Mouse (Mus musculus) thymus, postnatal 0 days (tissue): Measurements from ENCODE around the gene Kansl2. TPM values are rescaled to one million over a fixed set of nuclear protein-coding genes. Genes with fewer than 3 reads are reported as not detected.

Experiments used
- DNase-seq: peaks from one replicate; pipeline ENCODE4 v3.0.0-alpha.2; 2015; ENCODE audit warnings: low spot score
- polyA plus RNA-seq: library from polyadenylated mRNA; unstranded; fragments of >200 nt; fragmentation: Nextera tagmentation; extraction: Ambion mirVana; gene quantifications from 2 replicates; pipeline ENCODE4 v1.2.1, GENCODE M21; 2015

Kansl2 gene
- 98.8 and 108 TPM in 2 replicates for polyA plus RNA-seq

DNA sequence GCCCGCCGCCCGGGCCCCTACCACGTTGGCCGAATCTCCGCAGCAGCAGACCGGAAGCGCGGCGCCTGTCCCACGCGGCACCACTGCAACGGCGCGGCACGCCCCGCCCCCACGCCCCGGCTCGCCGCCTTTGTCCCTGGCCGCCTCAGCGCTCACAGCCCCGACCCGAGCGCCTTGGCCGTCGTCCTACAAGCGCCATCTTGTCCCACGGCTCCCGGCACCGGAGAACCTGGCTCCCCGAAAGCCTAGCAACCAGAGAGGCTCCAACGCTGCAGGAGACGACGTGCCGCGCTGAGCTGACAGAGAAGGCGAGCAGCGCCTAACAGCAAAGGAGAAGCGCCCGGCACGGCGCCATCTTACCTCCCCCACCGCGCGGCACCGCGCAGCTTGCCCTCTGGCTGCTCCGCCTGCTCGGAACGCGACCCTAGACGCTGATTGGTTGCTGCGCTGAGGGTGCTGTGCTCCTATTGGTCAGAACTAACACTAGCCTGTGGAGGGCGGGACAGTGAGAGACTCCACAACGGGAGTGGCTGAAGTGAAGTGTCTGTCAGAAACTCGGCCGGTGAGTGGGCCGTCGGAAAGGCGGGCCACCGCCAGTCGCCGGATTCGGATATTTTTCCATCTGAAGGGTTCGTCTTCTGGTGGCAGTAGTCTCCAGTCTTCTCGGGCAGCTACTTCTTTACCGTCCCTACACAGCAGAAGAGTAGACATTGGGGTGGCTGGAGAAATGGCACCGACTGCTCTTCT is at the start of gene Kansl2:
Kansl2 (minus strand) TSS at position 384 of the 747 bp plus-strand sequence.
- peak; percentile 99 for DNase-seq

DNA sequence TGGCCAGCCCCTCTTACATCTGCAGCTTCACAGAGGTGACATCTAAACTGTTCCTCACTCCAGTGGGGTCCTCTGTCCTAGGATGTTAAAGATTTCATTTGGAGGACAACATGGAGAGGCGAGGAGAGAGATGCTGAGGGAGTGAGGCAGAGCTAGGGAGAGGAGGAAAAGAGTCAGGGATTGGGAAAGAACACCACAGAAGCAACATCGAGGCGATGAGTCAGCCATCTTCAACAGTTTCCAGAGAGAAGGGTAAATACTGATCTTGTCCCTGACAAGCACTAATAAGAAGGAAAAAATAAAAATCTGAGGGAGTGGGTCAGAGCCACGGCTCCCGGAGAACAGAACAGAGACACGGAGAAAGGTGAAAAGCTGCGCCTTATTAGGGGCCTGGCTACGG is 48.9 kb upstream of the Kansl2 start:
- DNase-seq, result no peak

DNA sequence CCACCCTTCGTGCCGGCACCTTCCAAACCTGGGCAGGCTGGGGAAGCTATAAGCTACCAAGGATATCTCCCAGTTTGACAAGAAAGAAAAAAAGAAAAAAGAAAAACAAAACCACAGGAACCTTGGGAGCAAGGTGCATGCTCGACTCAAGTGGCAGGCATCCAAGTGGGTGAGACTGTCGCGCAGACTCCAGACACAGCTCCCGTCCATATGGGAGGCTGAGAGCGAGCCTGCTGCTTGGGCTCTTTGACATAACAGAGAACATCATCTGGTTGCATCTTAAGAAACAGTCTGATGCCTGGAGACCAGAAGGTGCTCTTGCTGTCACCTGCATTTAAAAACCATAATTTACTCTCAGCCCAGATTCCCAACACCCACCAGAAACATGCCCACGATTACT is 48.3 kb upstream of the Kansl2 start:
- DNase-seq, result no peak

DNA sequence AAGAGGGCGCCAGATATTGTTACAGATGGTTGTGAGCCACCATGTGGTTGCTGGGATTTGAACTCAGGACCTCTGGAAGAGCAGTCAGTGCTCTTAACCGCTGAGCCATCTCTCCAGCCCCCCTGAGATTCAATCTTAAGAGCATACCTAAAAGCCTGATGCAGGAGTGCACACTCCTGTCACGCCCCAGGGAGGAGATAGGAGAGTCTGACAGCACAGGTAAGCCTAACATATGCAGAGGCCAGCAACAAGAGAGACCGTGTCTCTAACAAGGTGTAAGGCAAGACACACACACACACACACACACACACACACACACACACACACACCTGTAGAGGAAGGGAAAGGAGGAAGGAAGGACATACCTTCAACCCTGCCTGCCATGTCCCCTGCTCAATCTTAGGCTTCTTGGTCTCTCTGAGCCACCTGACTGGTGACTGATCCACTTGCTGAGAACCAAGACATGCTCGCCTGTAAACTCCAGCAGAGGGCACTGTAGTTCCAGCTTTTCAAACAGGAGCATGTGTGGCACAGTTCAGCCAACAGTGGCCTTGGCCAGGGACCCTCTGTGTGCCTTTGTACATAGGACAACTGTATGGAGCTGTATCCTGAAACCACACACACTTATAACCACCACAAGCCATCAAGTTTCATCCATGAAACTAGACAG is 45.9 kb upstream of the Kansl2 start:
- DNase-seq, result peak; percentile 91

DNA sequence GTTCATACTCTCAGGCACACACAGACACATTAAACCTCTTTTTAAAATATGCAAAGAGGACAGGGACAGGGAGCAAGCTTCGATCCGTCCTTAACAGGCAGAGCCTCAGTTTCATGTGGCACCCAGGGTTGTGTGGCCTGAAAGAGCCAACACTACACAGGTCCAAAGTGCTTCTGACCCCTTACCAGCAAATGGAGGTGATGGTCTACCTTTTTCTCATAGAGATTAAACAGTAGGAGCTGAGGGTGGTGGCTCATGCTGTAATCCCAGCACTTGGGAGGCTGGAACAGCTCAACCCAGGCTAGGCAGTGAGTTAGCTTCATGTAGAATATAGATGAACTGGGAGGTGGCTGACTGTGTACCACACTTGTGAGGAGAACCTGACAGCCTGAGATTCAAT is 45.2 kb upstream of the Kansl2 start:
- no peak for DNase-seq

DNA sequence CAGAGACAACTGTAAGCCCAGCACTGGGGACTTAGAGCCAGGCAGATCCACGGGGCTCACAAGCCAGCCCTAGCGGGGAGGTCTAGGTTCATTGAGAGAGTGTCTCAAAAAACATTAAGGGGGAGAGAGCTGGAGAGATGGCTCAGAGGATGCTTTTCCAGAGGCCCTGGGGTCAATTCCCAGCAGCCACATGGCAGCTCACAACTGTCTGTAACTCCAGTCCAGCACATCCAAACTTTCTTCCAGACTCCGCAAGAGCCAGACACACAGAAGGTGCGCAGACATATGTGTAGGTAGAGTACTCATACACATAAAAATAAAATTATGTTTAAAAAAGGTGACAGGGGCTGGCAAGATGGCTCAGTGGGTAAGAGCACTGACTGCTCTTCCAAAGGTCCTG is 39.2 kb upstream of the Kansl2 start:
- DNase-seq, result no peak

DNA sequence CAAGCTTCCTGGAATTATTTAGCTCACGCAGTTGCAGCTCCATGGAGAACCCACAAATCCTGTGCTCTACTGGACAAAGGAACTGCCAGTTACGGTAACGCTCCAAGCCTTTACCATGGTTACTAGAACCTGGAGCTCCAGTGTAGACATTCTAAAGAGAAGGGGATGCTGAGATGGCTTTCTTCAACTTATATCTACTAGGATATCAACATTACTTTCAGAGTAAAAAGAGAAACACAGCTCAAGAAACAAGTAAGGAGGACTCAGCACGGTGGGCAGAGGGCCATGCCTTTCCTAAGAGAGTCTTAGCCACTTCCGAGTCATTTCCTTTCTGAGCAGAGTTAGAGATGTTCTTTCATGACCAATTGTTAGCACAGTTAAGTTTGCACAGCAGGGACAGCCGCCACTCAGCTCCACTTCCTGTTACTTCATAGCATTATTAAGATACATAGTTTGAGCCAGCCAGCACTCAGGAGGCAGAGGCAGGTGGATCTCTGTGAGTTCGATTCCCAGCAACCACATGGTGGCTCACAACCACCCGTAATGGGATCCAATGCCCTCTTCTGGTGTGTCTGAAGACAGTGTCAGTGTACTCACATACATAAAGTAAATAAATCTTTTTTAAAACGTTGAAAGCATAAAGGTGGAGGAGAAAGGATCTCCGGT is 36.9 kb upstream of the Kansl2 start, which contains the start of the genes Ccnt1 and 4930415O20Rik:
Ccnt1 (minus strand) TSS at position 51 of the 666 bp plus-strand sequence.
4930415O20Rik (plus strand) TSS at position 132 of the 666 bp plus-strand sequence.
- DNase-seq, result no peak

DNA sequence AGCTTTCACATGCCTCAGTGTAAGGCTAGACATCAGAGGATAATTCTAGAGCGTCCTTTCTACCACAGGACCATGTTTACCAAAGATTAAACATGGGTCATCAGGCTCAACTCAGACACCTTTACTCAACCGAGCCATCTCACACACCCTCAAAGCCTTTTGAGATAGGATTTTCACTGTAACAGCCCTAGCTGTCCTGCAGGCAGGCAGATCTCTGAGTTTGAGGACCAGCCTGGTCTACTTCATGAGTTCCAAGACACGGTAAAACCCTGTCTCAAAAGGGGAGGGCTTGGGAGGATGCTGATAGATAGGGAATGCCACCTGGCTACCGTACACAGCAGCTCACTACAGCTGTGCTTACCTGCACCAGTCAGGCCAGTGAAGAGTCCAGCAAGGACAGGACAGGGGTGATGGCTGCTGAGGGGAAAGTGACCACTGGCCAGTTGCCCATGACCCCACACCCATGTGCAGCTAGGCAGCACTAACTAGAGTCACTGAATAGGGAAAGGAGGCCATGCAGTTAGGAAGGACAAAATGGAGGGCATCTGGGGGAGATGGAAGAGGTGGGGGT is 35.8 kb upstream of the Kansl2 start:
- DNase-seq, result no peak

DNA sequence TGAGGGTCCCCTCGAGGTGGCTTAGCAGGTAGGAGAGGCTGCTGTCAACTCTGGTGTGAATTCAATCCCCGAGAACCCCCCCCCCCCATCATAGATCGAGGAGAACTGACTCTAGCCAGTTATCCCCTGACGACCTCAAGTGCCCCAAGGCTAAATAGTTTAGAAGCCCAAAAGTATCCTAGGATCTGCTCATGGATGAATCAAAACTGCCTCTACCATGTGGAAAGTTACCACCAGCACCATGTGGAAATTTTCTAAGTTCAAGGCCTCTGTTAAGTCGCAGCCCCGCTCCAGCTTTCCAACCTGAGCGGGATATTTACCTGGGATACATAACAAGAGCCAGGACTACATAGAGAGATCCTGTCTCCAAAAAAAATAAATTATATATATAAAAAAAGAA is 35.2 kb upstream of the Kansl2 start:
- no peak for DNase-seq

DNA sequence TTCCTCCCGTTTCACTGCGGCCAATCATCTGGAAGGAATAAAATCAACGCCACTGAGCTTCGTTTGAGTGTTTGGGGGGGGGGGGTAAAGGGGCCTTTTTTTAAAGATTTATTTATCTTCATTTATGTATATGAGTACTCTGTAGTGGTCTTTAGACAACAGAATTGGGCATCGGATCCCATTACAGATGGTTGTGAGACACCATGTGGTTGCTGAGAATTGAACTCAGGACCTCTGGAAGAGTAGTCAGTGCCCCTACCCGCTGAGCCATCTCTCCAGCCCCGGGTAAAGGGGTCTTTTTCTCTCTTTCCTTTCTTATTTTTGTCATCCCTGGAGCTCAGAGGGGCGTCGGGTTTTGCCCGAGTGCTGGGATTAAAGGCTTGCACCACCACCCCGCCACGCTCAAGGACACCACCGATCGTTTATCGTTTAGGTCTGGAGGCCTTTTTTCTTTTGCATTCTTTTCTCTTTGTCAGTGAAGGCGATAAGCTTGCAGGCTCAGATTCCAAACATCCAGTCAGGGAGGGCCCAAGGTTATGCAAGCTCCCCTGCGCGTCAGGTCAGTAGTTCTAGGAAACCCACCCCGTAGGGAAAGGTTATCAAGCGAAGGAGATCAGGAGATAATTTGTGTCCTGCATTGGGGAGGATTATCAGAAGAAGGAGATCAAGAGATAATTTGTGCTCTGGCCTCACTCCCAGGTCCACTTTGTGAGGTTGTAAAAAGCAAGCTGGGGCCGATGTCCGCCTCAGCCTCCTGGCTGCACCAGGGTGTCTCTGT is 34.4 kb upstream of the Kansl2 start:
- peak; percentile 7 for DNase-seq

DNA sequence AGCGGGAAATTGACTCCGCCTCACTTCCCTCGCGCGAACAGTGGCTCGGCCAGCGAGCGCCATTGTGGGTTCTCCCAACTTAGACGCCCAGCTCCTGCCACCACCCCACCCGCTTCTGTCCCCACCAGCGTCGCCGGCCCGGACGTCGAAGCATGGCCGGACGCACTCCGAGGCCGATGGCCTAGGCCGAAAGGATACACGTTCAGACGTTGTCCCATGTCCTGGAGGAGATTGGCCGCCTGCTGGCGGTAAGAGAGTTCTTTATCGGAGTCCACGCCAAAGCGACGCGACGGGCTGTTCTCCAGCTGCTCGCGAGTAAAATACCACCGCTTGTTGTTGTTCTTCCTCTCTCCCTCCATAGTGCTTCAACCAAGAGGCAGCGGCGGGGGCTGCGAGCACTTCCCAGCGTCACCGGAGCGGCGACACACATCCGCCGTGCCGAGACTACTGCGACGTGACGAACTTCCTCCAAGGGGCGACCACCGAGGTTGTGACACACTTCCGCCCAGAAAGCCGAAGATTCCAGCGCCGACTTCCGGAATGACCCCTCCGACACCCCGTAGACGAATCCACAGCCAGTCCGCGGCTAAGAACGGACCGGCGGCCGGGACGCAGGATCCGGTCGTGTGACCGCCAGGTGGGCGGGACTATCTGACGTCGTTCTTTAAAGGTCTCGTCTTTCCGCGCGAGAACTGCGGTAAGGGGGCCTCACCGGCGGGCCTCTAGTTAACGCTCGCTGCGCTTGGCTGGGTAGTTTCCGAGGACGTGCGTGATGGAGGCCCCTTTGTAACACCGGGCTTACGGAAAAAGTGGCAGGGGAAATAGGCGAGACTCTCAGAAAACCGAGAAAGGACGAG is 33.4 kb upstream of the Kansl2 start:
- peak; percentile 100 for DNase-seq

DNA sequence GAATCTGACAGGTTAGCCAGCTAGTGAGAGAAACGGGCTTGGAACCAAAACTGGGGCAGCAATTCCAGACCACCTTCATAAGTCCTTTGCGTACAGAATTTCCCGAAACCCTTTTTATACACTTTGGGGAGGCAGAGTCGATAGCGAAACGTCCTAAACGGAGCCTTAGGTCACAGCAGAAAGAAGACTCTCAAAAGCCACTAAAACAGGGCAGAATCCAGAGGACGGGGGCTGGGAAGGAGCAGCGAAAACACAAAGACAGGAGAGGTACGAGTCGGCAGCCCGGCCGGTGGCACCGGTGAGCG is 32.9 kb upstream of the Kansl2 start:
- no peak for DNase-seq

DNA sequence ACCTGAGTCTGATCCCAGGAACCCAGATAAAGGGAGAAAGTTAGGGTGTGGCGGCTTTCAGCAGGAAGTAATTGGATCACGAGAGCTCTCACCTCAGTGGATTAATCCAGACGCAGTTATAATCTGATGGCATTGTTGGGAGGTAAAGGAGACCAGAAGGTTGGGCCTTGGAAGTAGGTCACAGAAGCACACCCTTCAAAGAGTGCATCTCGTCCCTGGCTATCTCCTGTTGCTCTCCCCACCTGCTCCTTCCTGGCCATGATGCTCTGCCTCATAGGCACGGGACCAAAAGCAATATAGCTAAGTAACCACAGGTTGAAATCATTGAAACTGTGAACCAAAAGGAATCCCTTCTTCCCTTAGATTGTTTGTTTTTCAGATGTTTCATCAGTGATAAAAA is 23.1 kb upstream of the Kansl2 start:
- DNase-seq, result no peak

DNA sequence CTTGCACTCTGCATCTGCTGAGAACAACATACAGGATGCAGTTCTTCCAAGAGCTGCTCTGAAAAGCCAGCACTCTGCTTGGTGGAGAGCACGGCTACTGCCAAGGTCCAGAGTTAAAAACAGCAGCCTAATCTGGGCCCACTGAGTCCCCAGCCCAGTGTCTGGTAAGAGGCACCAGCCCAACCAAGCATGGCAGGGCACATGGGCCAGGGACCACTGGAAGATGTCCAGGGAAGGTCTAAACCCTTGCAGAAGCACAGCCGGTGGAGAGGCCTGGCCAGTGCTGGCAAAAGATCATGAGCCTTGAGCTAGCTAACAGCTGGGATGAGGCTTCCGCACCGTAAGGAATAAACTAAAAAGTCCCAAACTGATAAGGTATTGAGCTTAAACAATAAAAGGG is 21.8 kb upstream of the Kansl2 start:
- DNase-seq, result no peak

DNA sequence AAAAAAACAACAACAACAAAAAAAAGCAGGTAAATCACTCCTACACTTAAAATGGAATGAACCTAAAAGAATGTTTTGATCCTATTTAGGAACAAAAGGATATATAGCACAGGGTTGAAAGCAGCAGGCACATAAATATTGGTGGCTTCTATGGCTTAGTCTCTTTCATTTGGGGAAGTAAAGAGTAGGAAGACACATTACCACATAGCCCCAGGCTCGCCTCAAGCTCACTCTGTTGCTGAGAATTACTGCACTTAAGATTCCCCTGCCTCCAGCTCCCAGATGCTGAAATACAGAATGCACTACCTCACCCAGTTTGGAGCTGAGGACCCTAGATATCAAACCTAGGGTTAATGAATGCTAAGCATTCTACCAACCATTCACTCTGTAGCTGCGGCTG is 18.7 kb upstream of the Kansl2 start:
- no peak for DNase-seq

DNA sequence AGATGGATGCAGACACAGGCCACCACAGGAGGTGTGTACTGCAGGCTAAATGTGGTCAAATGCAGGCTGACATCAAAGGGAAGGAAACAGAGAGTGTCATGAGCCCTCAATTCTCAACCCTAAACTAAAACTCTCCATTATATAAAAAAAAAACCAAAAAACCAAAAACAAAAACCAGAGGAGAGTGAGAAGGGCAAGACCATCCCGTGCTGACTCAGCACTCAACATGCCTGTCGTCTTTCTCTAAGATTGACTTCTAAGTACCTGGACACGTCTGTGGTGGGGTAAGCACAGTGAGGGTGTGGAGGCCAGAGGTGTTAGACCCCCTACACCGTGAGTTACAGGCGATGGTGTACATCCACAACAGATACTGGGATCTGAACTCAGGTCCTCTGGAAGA is 12.8 kb upstream of the Kansl2 start:
- no peak for DNase-seq

DNA sequence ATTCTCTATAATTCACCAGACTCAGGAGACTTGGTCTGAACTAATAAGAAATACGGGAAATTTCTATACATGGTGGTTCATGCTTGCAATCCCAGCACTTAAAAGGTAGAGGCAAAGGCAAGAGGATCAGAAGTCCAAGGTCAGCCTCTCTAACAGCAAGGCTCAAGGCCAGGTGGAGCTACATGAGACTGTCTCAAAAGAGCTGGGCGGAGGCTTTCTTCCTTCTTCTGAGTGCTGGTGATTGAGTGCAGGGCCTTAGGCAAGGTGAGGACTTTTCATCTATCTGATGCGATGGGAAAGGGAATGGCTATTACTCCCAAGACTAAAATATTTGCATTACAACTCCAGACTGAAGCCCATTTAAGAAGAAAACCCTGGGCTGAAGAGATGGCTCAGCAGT is 11.1 kb upstream of the Kansl2 start:
- no peak for DNase-seq

DNA sequence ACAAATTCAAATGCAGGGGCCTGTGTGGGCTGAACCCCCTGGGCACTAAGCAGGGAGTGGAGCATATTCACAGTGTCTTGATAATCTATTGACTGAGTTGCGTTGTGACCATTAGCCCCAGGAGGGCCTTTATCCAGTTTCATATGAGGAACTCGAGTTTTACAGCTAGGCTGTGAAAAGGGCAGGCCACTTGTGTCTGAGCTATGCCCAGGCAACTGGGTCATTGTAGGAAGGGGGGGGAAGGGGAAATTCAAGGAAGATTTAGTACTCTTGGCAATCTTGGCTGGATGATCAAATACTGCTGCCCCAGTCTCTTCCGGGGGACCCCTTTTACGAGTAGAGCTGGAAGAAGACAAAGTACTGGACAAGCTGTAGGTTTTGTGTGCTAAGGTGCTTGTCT is 9.3 kb upstream of the Kansl2 start:
- no peak for DNase-seq

DNA sequence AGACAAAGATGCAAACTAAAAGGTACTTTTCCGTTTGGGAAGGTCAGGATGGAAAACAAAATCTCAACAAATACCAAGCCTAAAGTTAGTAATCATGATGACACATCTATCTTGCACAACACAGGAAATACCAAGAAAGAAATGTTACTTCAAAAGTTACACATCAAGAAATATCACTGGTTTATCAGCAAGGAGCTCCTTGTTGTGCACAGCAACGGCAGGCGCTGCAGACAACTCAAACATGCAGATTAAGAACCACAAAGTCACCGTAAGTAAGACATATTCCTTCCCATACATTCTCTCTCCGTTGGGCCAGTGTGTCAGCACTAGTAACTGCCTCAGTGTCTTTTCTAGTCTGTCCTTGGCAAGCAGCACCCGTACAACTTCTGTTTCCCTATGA is 7.0 kb upstream of the Kansl2 start:
- DNase-seq, result no peak

DNA sequence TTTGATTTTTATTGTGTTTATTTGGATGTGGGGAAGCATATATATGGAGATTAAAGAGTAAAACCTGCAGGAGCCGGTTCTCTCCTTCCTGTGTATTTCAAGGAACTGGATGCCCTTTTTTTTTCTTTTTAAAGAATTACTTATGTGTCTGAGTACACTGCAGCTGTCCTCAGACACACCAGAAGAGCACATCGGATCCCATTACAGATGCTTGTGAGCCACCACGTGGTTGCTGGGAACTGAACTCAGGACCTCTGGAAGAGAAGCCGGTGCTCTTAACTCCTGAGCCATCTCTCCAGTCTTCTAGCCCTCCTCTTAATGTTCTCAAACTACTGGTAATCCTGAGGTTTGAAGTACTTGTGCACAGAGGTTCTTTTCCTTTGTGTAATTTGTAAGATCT is 3.9 kb upstream of the Kansl2 start:
- DNase-seq, result no peak
